Mouse (Mus musculus) CH12.LX (cell line): ENCODE results near the gene Cldnd1. TPM values are rescaled to one million over a fixed set of nuclear protein-coding genes. Genes with fewer than 3 reads are reported as not detected.

Source experiments
- DNase-seq: peaks from one replicate; pipeline ENCODE4 v3.0.0-alpha.2; 2013; ENCODE audit errors: extremely low read depth
- H3K27ac ChIP-seq: 2 replicates; pipeline ENCODE4 v1.5.1; 2012; ENCODE audit warnings: low read depth, mild to moderate bottlenecking, control low read depth, moderate library complexity; ENCODE audit not compliant: insufficient read depth
- H3K27me3 ChIP-seq: replicated peaks from 2 replicates; pipeline ENCODE3; 2012; ENCODE audit warnings: inconsistent platforms
- H3K36me3 ChIP-seq, 2 experiments: replicated peaks in 1 of 2; 2 replicates each; pipeline versions ENCODE3 to v1.6.1; 2012; ENCODE audit warnings: inconsistent platforms in 1 of 2, low read length in 1 of 2, mild to moderate bottlenecking in 1 of 2, mixed read lengths in 1 of 2, moderate library complexity in 1 of 2; ENCODE audit not compliant: control insufficient read depth in 1 of 2, insufficient read depth in 1 of 2
- H3K4me1 ChIP-seq, 2 experiments: 2 replicates each; pipeline ENCODE4 v1.6.1; 2012; ENCODE audit warnings: inconsistent platforms in 1 of 2, moderate library complexity in 1 of 2; ENCODE audit not compliant: insufficient read depth in 2 of 2, control insufficient read depth in 1 of 2
- H3K4me2 ChIP-seq: 2 replicates; pipeline ENCODE4 v1.6.1; 2012; ENCODE audit warnings: low read depth, mild to moderate bottlenecking, control low read depth; ENCODE audit not compliant: poor library complexity, insufficient read depth, severe bottlenecking
- H3K4me3 ChIP-seq, 3 experiments: fragments of 150-350 bp in 1 of 3; sonication (generic) in 1 of 3; replicated peaks in 1 of 3; 2 replicates each; pipeline versions ENCODE3 to v1.5.1; 2011 to 2012; ENCODE audit warnings: low read depth in 2 of 3, low read length in 2 of 3, mild to moderate bottlenecking in 2 of 3, moderate library complexity in 2 of 3, control low read depth in 1 of 3, improper control_type of control experiment in 1 of 3, inconsistent platforms in 1 of 3, mixed read lengths in 1 of 3; ENCODE audit not compliant: poor library complexity in 1 of 3
- H3K79me2 ChIP-seq: replicated peaks from 2 replicates; pipeline ENCODE4 v1.6.1; 2012; ENCODE audit warnings: mild to moderate bottlenecking, moderate library complexity; ENCODE audit not compliant: control insufficient read depth, poor library complexity, insufficient read depth, severe bottlenecking; ENCODE audit errors: extremely low read depth
- H3K9ac ChIP-seq: 2 replicates; pipeline ENCODE4 v1.6.1; 2012; ENCODE audit warnings: low read depth, mild to moderate bottlenecking, control low read depth, moderate library complexity; ENCODE audit not compliant: insufficient read depth
- H3K9me3 ChIP-seq: replicated peaks from 2 replicates; pipeline ENCODE3; 2012; ENCODE audit warnings: low read length, inconsistent platforms, mixed read lengths
- CHD1 ChIP-seq: IDR thresholded peaks from 2 replicates; pipeline ENCODE4 v1.6.1; 2012; ENCODE audit warnings: low read depth, low read length, improper control_type of control experiment, inconsistent platforms
- CHD2 ChIP-seq: IDR thresholded peaks from 2 replicates; pipeline ENCODE4 v1.6.1; 2011; ENCODE audit warnings: low read length, improper control_type of control experiment
- CTCF ChIP-seq, 2 experiments: IDR thresholded peaks in 1 of 2; conservative IDR thresholded peaks in 1 of 2; 2 replicates each; pipeline ENCODE4 v1.5.1; 2011 to 2012; ENCODE audit warnings: low read depth in 2 of 2, low read length in 2 of 2, improper control_type of control experiment in 1 of 2, inconsistent platforms in 1 of 2, mild to moderate bottlenecking in 1 of 2, moderate library complexity in 1 of 2
- ELF1 ChIP-seq: IDR thresholded peaks from 2 replicates; pipeline ENCODE4 v1.6.1; 2014; ENCODE audit warnings: low read depth, mild to moderate bottlenecking, inconsistent platforms, low read length, improper control_type of control experiment
- EP300 ChIP-seq: IDR thresholded peaks from 2 replicates; pipeline ENCODE4 v1.6.1; 2011; ENCODE audit warnings: low read length, improper control_type of control experiment
- HCFC1 ChIP-seq: IDR thresholded peaks from 2 replicates; pipeline ENCODE4 v1.6.1; 2012; ENCODE audit warnings: low read depth, mild to moderate bottlenecking, inconsistent platforms, low read length, improper control_type of control experiment
- IRF4 ChIP-seq: IDR thresholded peaks from 2 replicates; pipeline ENCODE4 v1.6.1; 2014; ENCODE audit warnings: low read depth, mild to moderate bottlenecking, inconsistent platforms, low read length, improper control_type of control experiment
- JUN ChIP-seq: IDR thresholded peaks from 2 replicates; pipeline ENCODE4 v1.6.1; 2011; ENCODE audit warnings: low read depth, mild to moderate bottlenecking, low read length, improper control_type of control experiment, moderate library complexity; ENCODE audit not compliant: insufficient read depth
- JUND ChIP-seq: conservative IDR thresholded peaks from 2 replicates; pipeline ENCODE4 v1.6.1; 2011; ENCODE audit warnings: low read depth, low read length, improper control_type of control experiment
- KAT2A ChIP-seq: IDR thresholded peaks from 2 replicates; pipeline ENCODE4 v1.6.1; 2012; ENCODE audit warnings: low read length, improper control_type of control experiment, inconsistent platforms; ENCODE audit not compliant: insufficient replicate concordance
- MAFK ChIP-seq: IDR thresholded peaks from 2 replicates; pipeline ENCODE4 v1.6.1; 2011; ENCODE audit warnings: low read length, improper control_type of control experiment; ENCODE audit not compliant: insufficient replicate concordance
- MEF2A ChIP-seq: IDR thresholded peaks from 2 replicates; pipeline ENCODE4 v1.6.1; 2014; ENCODE audit warnings: low read depth, mild to moderate bottlenecking, inconsistent platforms, low read length, improper control_type of control experiment, borderline replicate concordance
- NELFE ChIP-seq: IDR thresholded peaks from 2 replicates; pipeline ENCODE4 v1.6.1; 2011; ENCODE audit warnings: low read depth, low read length, improper control_type of control experiment
- NRF1 ChIP-seq: IDR thresholded peaks from 2 replicates; pipeline ENCODE4 v1.6.1; 2014; ENCODE audit warnings: low read depth, mild to moderate bottlenecking, inconsistent platforms, low read length, improper control_type of control experiment, moderate library complexity
- PAX5 ChIP-seq: IDR thresholded peaks from 2 replicates; pipeline ENCODE4 v1.6.1; 2012; ENCODE audit warnings: low read length, inconsistent platforms, mixed read lengths
- POLR2A ChIP-seq: IDR thresholded peaks from 2 replicates; pipeline ENCODE4 v1.6.1; 2011; ENCODE audit warnings: low read depth, mild to moderate bottlenecking, improper control_type of control experiment, low read length
- RAD21 ChIP-seq: IDR thresholded peaks from 2 replicates; pipeline ENCODE4 v1.6.1; 2011; ENCODE audit warnings: low read depth, mild to moderate bottlenecking, low read length, improper control_type of control experiment, moderate library complexity
- RCOR1 ChIP-seq: conservative IDR thresholded peaks from 2 replicates; pipeline ENCODE4 v1.6.1; 2012; ENCODE audit warnings: low read depth, mild to moderate bottlenecking, inconsistent platforms, low read length, improper control_type of control experiment
- SMC3 ChIP-seq: IDR thresholded peaks from 2 replicates; pipeline ENCODE4 v1.6.1; 2011; ENCODE audit warnings: low read depth, low read length, improper control_type of control experiment
- TBP ChIP-seq: conservative IDR thresholded peaks from 2 replicates; pipeline ENCODE4 v1.6.1; 2011; ENCODE audit warnings: low read depth, low read length, improper control_type of control experiment
- TCF12 ChIP-seq: IDR thresholded peaks from 2 replicates; pipeline ENCODE4 v1.6.1; 2014; ENCODE audit warnings: low read depth, mild to moderate bottlenecking, inconsistent platforms, low read length, improper control_type of control experiment
- UBTF ChIP-seq: IDR thresholded peaks from 2 replicates; pipeline ENCODE4 v1.6.1; 2012; ENCODE audit warnings: low read depth, mild to moderate bottlenecking, inconsistent platforms, low read length, improper control_type of control experiment, moderate library complexity
- USF1 ChIP-seq: IDR thresholded peaks from 2 replicates; pipeline ENCODE4 v1.6.1; 2014; ENCODE audit warnings: low read depth, mild to moderate bottlenecking, inconsistent platforms, low read length, improper control_type of control experiment
- USF2 ChIP-seq: conservative IDR thresholded peaks from 2 replicates; pipeline ENCODE4 v1.6.1; 2011; ENCODE audit warnings: low read depth, low read length, improper control_type of control experiment
- ZKSCAN1 ChIP-seq: IDR thresholded peaks from 2 replicates; pipeline ENCODE4 v1.6.1; 2012; ENCODE audit warnings: low read depth, inconsistent platforms, low read length, improper control_type of control experiment, borderline replicate concordance
- ZMIZ1 ChIP-seq: IDR thresholded peaks from 2 replicates; pipeline ENCODE4 v1.6.1; 2012; ENCODE audit warnings: low read depth, mild to moderate bottlenecking, inconsistent platforms, low read length, improper control_type of control experiment
- dilution Hi-C: fragments of 300-500 bp; cut with MboI; formaldehyde crosslinking; loops from 2 replicates; pipeline ENCODE4 v1.14.3; 2020; ENCODE audit warnings: low sequenced_read_pairs; ENCODE audit not compliant: extremely low pct_unique_long_range_greater_than_20kb, extremely low pct_ligation_motif_present
- in situ Hi-C: fragments of 300-500 bp; cut with MboI; formaldehyde crosslinking; loops from 3 replicates; pipeline ENCODE4 v1.14.3; 2019; ENCODE audit warnings: low sequenced_read_pairs, low pct_ligation_motif_present, low pct_unique_long_range_greater_than_20kb, mixed read lengths
- polyA plus RNA-seq: library from polyadenylated mRNA; unstranded; fragments of >175 nt; gene quantifications from 2 replicates; pipeline ENCODE4 v1.2.1, GENCODE M21; 2012; ENCODE audit warnings: low read depth; ENCODE audit not compliant: insufficient read length
- total RNA-seq, 2 experiments: library from RNA; depleted of rRNA; stranded (reverse); fragments of 300-350 nt in 1 of 2; fragments of >200 nt in 1 of 2; gene quantifications; 2 replicates each; pipeline ENCODE4 v1.2.3; 2012 to 2014

The Cldnd1 gene
- total and polyA plus RNA-seq, 3 experiments, result 59.9 to 80.6 (median 78.7) TPM

GRCm38 (mm10) chr16:58718666-58719120 lies 9.0 kb upstream of the Cldnd1 start, which contains the start of gene Gpr15:
Gene Gpr15, minus strand, starts transcription at chr16:58719070.
- in situ Hi-C loops, result no loop called here
- no peak for DNase-seq
- peak within 1 kb of the TSS in 1 of 3 experiments; percentile 51 for H3K4me3 ChIP-seq

GRCm38 (mm10) chr16:58722292-58722691 lies 5.4 kb upstream of the Cldnd1 start:
- Histone ChIP-seq H3K9ac (0 out of 2 replicates have a peak overlapping the region, but pooled peaks have one; percentile 6), H3K4me1 (peaks cover 0 to 15% of the 10 kb centered on the region in 2 experiments; a peak in 2 of 4 replicates), H3K4me3 (peak overlapping the region in 1 of 3 experiments; percentile 22), H3K27ac (no peak overlapping the region), H3K27me3 (peaks cover 3% of the 10 kb centered on the region), H3K36me3 (peaks cover 12 to 13% of the 10 kb centered on the region in 2 experiments), H3K79me2 (peaks cover 16% of the 10 kb centered on the region; the same call in 1 of the 2 replicates), H3K9me3 (no peaks in the 10 kb centered on the region), H3K4me2 (no peak overlapping the region)
- no peak for TF ChIP-seq CHD1
- TF ChIP-seq PAX5, result no peak
- TF ChIP-seq SMC3, result no peak
- no peak for TF ChIP-seq NELFE
- TF ChIP-seq TCF12, result no peak
- no peak for TF ChIP-seq RAD21
- TF ChIP-seq USF1, result no peak
- no peak for TF ChIP-seq TBP
- no peak for TF ChIP-seq ZKSCAN1
- no peak for TF ChIP-seq IRF4
- TF ChIP-seq HCFC1, result no peak
- TF ChIP-seq ELF1, result no peak
- no peak for TF ChIP-seq NRF1
- TF ChIP-seq POLR2A, result no peak
- no peak for TF ChIP-seq EP300
- TF ChIP-seq USF2, result no peak
- no peak for TF ChIP-seq JUND
- TF ChIP-seq CHD2, result no peak
- TF ChIP-seq UBTF, result no peak
- no peak for TF ChIP-seq CTCF (conservative IDR thresholded peaks at IDR 0.05 in 1 of 2, IDR thresholded peaks at IDR 0.05 in 1 of 2; ENCODE audit: low read depth in 2 of 2, low read length in 2 of 2)
- no peak for DNase-seq
- dilution Hi-C loops (no loop called here), in situ Hi-C loops (no loop called here)

More at GRCm38 (mm10) chr16:58718666-58719120, 9.0 kb upstream of the Cldnd1 start, which contains the start of gene Gpr15:
- Histone ChIP-seq H3K36me3 (peaks cover 12 to 17% of the 10 kb centered on the region in 2 experiments), H3K79me2 (peaks cover 13% of the 10 kb centered on the region; the same call in 1 of the 2 replicates), H3K4me2 (no peak within 1 kb of the TSS), H3K4me1 (peaks cover 0 to 8% of the 10 kb centered on the region in 2 experiments; a peak in 2 of 4 replicates), H3K9ac (peak within 1 kb of the TSS; percentile 12; the same call in 1 of the 2 replicates), H3K27me3 (no peaks in the 10 kb centered on the region), H3K9me3 (no peaks in the 10 kb centered on the region), H3K27ac (peak within 1 kb of the TSS; percentile 6; the same call in 1 of the 2 replicates)
- dilution Hi-C loops, result no loop called here
- TF ChIP-seq MAFK (no peak), HCFC1 (no peak), MEF2A (no peak), RCOR1 (no peak), CTCF (conservative IDR thresholded peaks at IDR 0.05 in 1 of 2, IDR thresholded peaks at IDR 0.05 in 1 of 2; ENCODE audit: low read depth in 2 of 2, low read length in 2 of 2) (no peak), JUN (no peak), ZMIZ1 (no peak), KAT2A (no peak), CHD1 (no peak), IRF4 (no peak), SMC3 (no peak)
